Mouse (Mus musculus) neural tube, embryonic 11.5 days (tissue): ENCODE measurements around the gene Ddx55. TPM values are rescaled to one million over a fixed set of nuclear protein-coding genes. Genes with fewer than 3 reads are reported as not detected.
"Not testable (repeated sequence)": the region's sequence is repeated elsewhere in the genome, so short reads cannot be mapped to it uniquely, and the experiment has no call there.

Experiments
- ATAC-seq: fragments of 200-750 bp; cut with Nextera tagmentation; 2 replicates; pipeline ENCODE4 v1.8.0; 2017; ENCODE audit warnings: moderate number of reproducible peaks, mild to moderate bottlenecking, moderate TSS enrichment, moderate library complexity; ENCODE audit not compliant: insufficient read depth, low FRiP score, low TSS enrichment
- DNase-seq: peaks from one replicate; pipeline ENCODE4 v3.0.0-alpha.2; 2015; ENCODE audit warnings: low spot score
- H3K27ac ChIP-seq: fragments of 300-500 bp; sonication (generic); 2 replicates; pipeline ENCODE4 v1.5.1; 2014; ENCODE audit warnings: low read depth, mild to moderate bottlenecking, low read length
- H3K27me3 ChIP-seq: fragments of 300-500 bp; sonication (generic); 2 replicates; pipeline ENCODE4 v1.6.1; 2014; ENCODE audit warnings: mild to moderate bottlenecking, low read length, mixed read lengths; ENCODE audit not compliant: control insufficient read depth, insufficient read depth
- H3K36me3 ChIP-seq: fragments of 300-500 bp; sonication (generic); 2 replicates; pipeline ENCODE4 v1.6.1; 2014; ENCODE audit warnings: mild to moderate bottlenecking, low read length, moderate library complexity, mixed read lengths; ENCODE audit not compliant: control insufficient read depth, insufficient read depth
- H3K4me1 ChIP-seq: fragments of 300-500 bp; sonication (generic); 2 replicates; pipeline ENCODE4 v1.6.1; 2014; ENCODE audit warnings: low read length, mixed read lengths; ENCODE audit not compliant: control insufficient read depth, insufficient read depth
- H3K4me2 ChIP-seq: fragments of 300-500 bp; sonication (generic); 2 replicates; pipeline ENCODE4 v1.6.1; 2014; ENCODE audit warnings: low read depth, mild to moderate bottlenecking, moderate library complexity
- H3K4me3 ChIP-seq: fragments of 300-500 bp; sonication (generic); 2 replicates; pipeline ENCODE4 v1.5.1; 2014; ENCODE audit warnings: low read depth, low read length
- H3K9ac ChIP-seq: fragments of 300-500 bp; sonication (generic); 2 replicates; pipeline ENCODE4 v1.6.1; 2014; ENCODE audit warnings: mild to moderate bottlenecking, low read length
- H3K9me3 ChIP-seq: fragments of 300-500 bp; sonication (generic); 2 replicates; pipeline ENCODE4 v1.6.1; 2016; ENCODE audit warnings: low read length; ENCODE audit not compliant: control insufficient read depth
- WGBS: fragments of 180-500 bp; shearing (Covaris S2); extraction: QIAGEN DNeasy Blood & Tissue Kit; methylation state at CpG from one replicate; pipeline ENCODE4 v1.1.7; 2014; 5-methylcytosine and 5-hydroxymethylcytosine counted together
- polyA plus RNA-seq: library from polyadenylated mRNA; unstranded; fragments of >200 nt; fragmentation: Nextera tagmentation; extraction: Ambion mirVana; gene quantifications from 2 replicates; pipeline ENCODE4 v1.2.1, GENCODE M21; 2014

Gene Ddx55
- polyA plus RNA-seq, 1 experiment from 2014 or later = 18.4 TPM

DNA sequence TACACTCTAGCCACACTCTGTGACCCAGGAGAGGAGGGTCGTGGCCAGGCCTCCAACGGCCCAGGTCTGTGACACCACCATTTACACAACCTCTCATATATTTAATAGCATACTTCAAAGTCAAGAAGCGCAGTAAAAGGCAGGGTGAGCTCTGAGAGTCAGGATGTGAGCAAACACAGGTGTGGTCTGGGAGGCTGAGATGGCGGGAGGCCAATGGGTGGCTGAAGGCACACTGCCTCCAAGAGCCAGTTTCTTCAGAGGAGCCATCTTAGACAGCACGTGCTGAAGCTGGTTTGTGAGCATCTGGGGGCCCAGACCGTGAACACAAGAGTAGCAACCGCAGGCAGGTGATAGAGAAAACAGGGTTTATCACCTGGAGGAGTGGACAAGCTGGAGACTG lies 22.8 kb downstream of the Ddx55 start:
- H3K36me3 ChIP-seq = peaks cover 6% of the 10 kb centered on the region

DNA sequence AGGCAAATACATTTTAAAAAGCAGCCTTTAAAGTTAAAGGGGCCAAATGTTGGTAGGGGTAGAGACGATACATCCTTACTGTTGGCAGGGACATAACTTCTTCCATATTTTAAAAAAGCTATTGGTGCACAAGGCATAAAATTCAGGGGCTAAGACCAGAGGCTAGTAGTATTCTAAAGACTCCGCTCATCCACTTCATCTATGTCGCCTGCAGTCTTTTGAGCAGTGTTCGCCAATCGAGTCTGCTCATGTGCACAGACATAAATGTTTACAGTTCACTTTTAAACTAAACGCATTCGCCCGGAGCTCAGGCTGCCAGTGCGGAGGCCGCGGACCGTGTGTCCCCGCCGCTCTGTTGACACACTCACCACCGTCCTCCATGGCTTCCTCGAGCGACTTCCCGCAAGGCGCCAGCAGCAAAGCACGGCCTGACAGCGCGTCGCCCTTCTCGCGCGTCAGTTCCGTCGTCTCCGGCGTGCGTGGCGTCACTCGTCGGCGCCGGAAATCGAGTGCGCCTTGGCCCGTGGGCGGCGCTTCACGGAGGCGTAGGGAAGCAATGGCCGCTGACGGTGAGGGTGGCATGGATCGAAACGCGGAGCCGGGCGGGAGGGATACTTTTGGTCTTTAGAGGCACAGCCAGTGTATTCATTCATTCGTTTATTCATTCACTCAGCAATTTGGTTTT lies 26.1 kb downstream of the Ddx55 start, which contains the start of the genes Eif2b1 and Gtf2h3:
TSS of gene Eif2b1 (minus strand) at position 499 of the 685 bp plus-strand sequence.
TSS of gene Gtf2h3 (plus strand) at position 508 of the 685 bp plus-strand sequence.
- ATAC-seq = peak; percentile 82
- Histone ChIP-seq H3K9me3 (no peaks in the 10 kb centered on the region), H3K27ac (no peak within 1 kb of the TSS)

More for the DNA sequence above, 22.8 kb downstream of the Ddx55 start:
- 90% methylated on average over 7 of the region's 7 CpGs for WGBS
- H3K27ac ChIP-seq = no peak overlapping the region
- H3K4me1 ChIP-seq = peaks cover 14% of the 10 kb centered on the region
- no peak overlapping the region for H3K4me2 ChIP-seq
- no peaks in the 10 kb centered on the region for H3K27me3 ChIP-seq
- ATAC-seq (no peak), DNase-seq (no peak)
- no peaks in the 10 kb centered on the region for H3K9me3 ChIP-seq
- no peak overlapping the region for H3K4me3 ChIP-seq
- H3K9ac ChIP-seq = no peak overlapping the region

GRCm38 (mm10) chr5:124582515-124582914 lies 29.9 kb downstream of the Ddx55 start:
- Histone ChIP-seq H3K9me3 (no peaks in the 10 kb centered on the region), H3K4me1 (peaks cover 14% of the 10 kb centered on the region), H3K9ac (no peak overlapping the region), H3K27me3 (no peaks in the 10 kb centered on the region), H3K36me3 (no peaks in the 10 kb centered on the region), H3K4me3 (no peak overlapping the region), H3K27ac (no peak overlapping the region), H3K4me2 (no peak overlapping the region)
- ATAC-seq (no peak), DNase-seq (no peak)
- WGBS = 91% methylated on average over 5 of the region's 5 CpGs

More for the DNA sequence above, 26.1 kb downstream of the Ddx55 start, which contains the start of the genes Eif2b1 and Gtf2h3:
- H3K4me1 ChIP-seq = peaks cover 14% of the 10 kb centered on the region
- peak within 1 kb of the TSS; percentile 81 for H3K9ac ChIP-seq
- peak within 1 kb of the TSS; percentile 79 for H3K4me2 ChIP-seq
- H3K36me3 ChIP-seq = peaks cover 3% of the 10 kb centered on the region
- H3K4me3 ChIP-seq = peak within 1 kb of the TSS; percentile 70
- 1% methylated on average over 51 of the region's 51 CpGs for WGBS
- peak; percentile 97 for DNase-seq
- H3K27me3 ChIP-seq = no peaks in the 10 kb centered on the region

DNA sequence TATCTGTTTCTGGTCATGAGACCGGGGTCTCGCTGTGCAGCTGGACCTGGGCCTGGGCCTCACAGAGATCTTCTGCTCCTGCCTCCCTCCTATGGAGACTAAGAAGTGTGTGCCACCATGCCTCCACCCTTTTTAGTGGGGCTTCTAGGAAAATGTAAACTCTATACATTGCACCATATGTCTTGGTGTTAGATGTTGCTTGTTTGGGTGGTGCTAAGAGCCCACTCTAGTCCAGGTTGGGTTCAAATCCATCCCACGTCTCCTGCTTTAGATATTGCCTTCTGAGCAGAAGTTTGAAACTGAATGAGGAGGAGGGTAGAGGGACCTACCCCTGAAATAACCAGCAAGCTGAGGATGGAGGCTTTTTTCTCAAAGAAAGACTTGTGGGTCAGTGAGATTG lies 40.1 kb downstream of the Ddx55 start:
- Histone ChIP-seq H3K4me2 (no peak overlapping the region), H3K9me3 (no peaks in the 10 kb centered on the region), H3K27me3 (no peaks in the 10 kb centered on the region), H3K4me1 (no peaks in the 10 kb centered on the region), H3K27ac (no peak overlapping the region), H3K4me3 (no peak overlapping the region), H3K9ac (no peak overlapping the region), H3K36me3 (peaks cover 9% of the 10 kb centered on the region)
- no peak for ATAC-seq
- DNase-seq = no peak
- WGBS = 98% methylated on average over 3 of the region's 3 CpGs

- 7% methylated on average over 30 of the region's 30 CpGs for WGBS
These were observed 45.8 kb downstream of the Ddx55 start for GRCm38 (mm10) chr5:124598224-124599174.

DNA sequence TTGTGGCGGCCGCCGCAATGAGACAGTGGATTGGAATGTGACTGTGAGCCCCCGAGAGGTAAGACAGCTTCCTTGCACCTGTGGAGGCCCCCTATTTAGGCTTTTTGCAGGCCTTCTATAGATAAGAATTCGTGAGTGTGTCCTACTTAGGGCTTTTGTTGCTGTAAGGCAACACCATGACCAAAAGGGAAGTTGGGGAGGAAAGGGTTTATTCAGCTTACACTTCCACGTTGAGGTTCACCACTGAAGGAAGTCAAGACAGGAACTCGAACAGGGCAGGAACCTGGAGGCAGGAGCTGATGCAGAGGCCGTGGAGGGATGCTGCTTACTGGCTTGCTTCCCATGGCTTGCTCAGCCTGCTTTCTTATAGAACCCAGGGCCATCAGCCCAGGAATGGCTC lies 47.1 kb downstream of the Ddx55 start:
- not testable (repeated sequence) for H3K4me3 ChIP-seq, ATAC-seq, H3K27ac ChIP-seq, H3K27me3 ChIP-seq, H3K9ac ChIP-seq, H3K36me3 ChIP-seq, DNase-seq, H3K9me3 ChIP-seq
- Histone ChIP-seq H3K4me2 (peak overlapping the region; percentile 65; the same call in 1 of the 2 replicates), H3K4me1 (peaks cover 11% of the 10 kb centered on the region)
- 65% methylated on average over 8 of the region's 8 CpGs for WGBS

More at GRCm38 (mm10) chr5:124598224-124599174, 45.8 kb downstream of the Ddx55 start:
- Histone ChIP-seq H3K27me3 (no peaks in the 10 kb centered on the region), H3K4me2 (peak overlapping the region; percentile 65), H3K27ac (no peak overlapping the region), H3K9me3 (no peaks in the 10 kb centered on the region), H3K36me3 (peaks cover 2% of the 10 kb centered on the region), H3K4me1 (peaks cover 11% of the 10 kb centered on the region), H3K9ac (peak overlapping the region; percentile 62), H3K4me3 (peak overlapping the region; percentile 82)
- ATAC-seq (peak; percentile 100), DNase-seq (peak; percentile 91)

DNA sequence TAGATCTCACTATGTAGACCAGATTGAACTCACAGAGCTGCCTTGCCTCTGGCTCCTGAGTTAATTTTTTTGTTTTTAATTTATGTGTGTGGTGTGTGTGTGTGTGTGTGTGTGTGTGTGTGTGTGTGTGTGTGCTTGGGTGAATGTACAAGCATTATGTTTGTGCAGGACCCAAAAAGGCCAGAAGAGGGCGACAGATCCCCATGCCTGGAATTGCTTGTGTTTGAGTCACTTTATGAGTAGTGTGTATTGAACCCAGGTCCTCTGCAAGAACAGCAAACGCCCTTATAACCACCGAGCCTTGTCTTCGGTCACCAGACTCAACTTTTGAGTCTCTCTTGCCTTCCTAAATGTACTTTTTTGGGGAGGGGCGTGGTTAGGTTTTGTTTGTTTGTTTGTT lies 49.7 kb downstream of the Ddx55 start:
- Histone ChIP-seq H3K4me2 (no peak overlapping the region), H3K9me3 (no peaks in the 10 kb centered on the region), H3K4me3 (no peak overlapping the region), H3K27me3 (no peaks in the 10 kb centered on the region), H3K27ac (no peak overlapping the region), H3K4me1 (peaks cover 11% of the 10 kb centered on the region), H3K9ac (no peak overlapping the region), H3K36me3 (no peaks in the 10 kb centered on the region; the same call in 1 of the 2 replicates)
- DNase-seq = peak; percentile 63
- ATAC-seq = no peak
- WGBS = 68% methylated on average over 5 of the region's 5 CpGs

- ATAC-seq = no peak
- no peaks in the 10 kb centered on the region for H3K9me3 ChIP-seq
- no peak for DNase-seq
- H3K9ac ChIP-seq = no peak overlapping the region
- H3K27me3 ChIP-seq = no peaks in the 10 kb centered on the region
- H3K36me3 ChIP-seq = no peaks in the 10 kb centered on the region; the same call in 1 of the 2 replicates
- H3K4me2 ChIP-seq = no peak overlapping the region
- H3K27ac ChIP-seq = no peak overlapping the region
- 96% methylated on average over 4 of the region's 4 CpGs for WGBS
- peaks cover 4% of the 10 kb centered on the region for H3K4me1 ChIP-seq
- no peak overlapping the region for H3K4me3 ChIP-seq
These were observed 51.6 kb downstream of the Ddx55 start for GRCm38 (mm10) chr5:124604296-124604695.
